Mouse (Mus musculus): ENCODE data around the gene Olfr157. TPM values are rescaled to one million over a fixed set of nuclear protein-coding genes. Genes with fewer than 3 reads are reported as not detected.
A peak's percentile ranks its signal among the peaks of the same experiment; 100 is the strongest.

The Olfr157 gene
- polyA plus RNA-seq, 1 experiment, result not detected

DNA sequence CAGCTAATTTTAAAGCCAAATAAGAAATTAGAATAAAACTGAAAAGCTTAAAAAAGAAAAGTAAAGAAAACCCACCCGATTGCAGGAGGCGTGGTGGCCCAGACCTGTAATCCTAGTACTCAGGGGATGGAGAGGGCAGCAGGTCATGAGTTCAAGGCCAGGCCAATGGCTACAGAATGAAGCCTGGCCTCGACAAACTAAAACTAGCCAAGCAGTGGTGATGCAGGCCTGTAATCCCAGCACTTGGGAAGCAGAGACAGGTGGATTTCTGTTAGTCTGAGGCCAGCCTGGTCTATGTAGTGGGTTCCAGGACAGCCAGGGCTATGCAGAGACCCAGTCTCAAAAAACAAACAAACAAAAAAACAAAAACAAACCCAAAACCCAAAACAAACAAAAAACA, 1.7 kb downstream of the Olfr157 start:
- Histone ChIP-seq H3K27me3 (ENCODE audit: control insufficient read depth, insufficient read depth, low read length) (no peaks in the 10 kb centered on the region), H3K4me3 (ENCODE audit: control insufficient read depth, low read depth, low read length) (no peak overlapping the region), H3K36me3 (ENCODE audit: control insufficient read depth, insufficient read depth, low read length) (no peaks in the 10 kb centered on the region), H3K27ac (ENCODE audit: control insufficient read depth, insufficient read depth, low read depth, low read length) (no peak overlapping the region), H3K4me1 (ENCODE audit: control insufficient read depth, insufficient read depth, low read length) (no peaks in the 10 kb centered on the region)
- TF ChIP-seq POLR2A (IDR thresholded peaks at IDR 0.05; ENCODE audit: control insufficient read depth, low read depth, low read length) (no peak), CTCF (IDR thresholded peaks at IDR 0.05; ENCODE audit: control insufficient read depth, insufficient read depth, insufficient replicate concordance, low read depth, low read length) (no peak)

DNA sequence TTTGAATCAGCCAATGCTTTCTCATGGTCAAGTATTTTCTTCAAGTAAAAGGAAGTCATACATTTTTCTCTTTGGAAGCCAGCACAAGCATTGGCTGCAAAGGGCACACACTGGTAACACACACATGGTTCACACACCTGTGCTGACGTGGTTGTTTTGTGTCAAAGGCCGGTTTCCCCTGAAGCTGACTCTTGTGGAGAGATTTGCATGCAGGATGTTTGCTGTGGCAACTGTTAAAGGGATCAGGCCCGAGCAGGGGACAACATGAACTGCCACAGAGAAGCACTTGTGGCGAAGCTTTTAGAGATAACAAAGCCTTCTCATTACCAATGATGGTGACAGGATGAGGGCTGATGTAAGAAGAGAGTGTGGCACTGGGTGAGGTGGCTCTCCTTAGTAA, 5.3 kb downstream of the Olfr157 start:
- Histone ChIP-seq H3K4me3 (ENCODE audit: control insufficient read depth, low read depth, low read length) (no peak overlapping the region), H3K27ac (ENCODE audit: control insufficient read depth, insufficient read depth, low read depth, low read length) (no peak overlapping the region), H3K36me3 (ENCODE audit: control insufficient read depth, insufficient read depth, low read length) (no peaks in the 10 kb centered on the region), H3K27me3 (ENCODE audit: control insufficient read depth, insufficient read depth, low read length) (no peaks in the 10 kb centered on the region), H3K4me1 (ENCODE audit: control insufficient read depth, insufficient read depth, low read length) (no peaks in the 10 kb centered on the region)
- TF ChIP-seq POLR2A (IDR thresholded peaks at IDR 0.05; ENCODE audit: control insufficient read depth, low read depth, low read length) (no peak), CTCF (IDR thresholded peaks at IDR 0.05; ENCODE audit: control insufficient read depth, insufficient read depth, insufficient replicate concordance, low read depth, low read length) (no peak)

DNA sequence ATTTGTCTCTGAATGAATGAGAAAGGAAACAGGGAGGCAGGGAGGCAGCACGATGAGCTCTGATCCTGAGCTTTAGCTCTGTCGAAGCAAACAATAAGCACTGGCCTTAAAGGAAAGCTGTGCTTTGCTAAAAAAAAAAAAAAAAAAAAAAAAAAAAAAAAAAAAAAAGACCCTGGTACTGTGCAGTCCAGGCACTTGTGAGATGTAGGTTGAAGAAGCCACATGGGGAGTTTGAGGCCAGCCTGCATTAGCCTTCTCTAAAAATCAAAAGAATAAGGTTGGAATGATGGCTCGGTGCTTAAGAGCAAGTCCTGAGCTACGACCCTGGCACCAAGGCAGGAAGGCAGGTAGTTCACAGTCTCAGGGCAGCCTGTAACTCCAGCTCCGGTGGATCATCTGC, 6.2 kb downstream of the Olfr157 start:
- Histone ChIP-seq H3K27me3 (ENCODE audit: control insufficient read depth, insufficient read depth, low read length) (no peaks in the 10 kb centered on the region), H3K27ac (ENCODE audit: control insufficient read depth, insufficient read depth, low read depth, low read length) (no peak overlapping the region), H3K4me1 (ENCODE audit: control insufficient read depth, insufficient read depth, low read length) (no peaks in the 10 kb centered on the region), H3K4me3 (ENCODE audit: control insufficient read depth, low read depth, low read length) (no peak overlapping the region), H3K36me3 (ENCODE audit: control insufficient read depth, insufficient read depth, low read length) (no peaks in the 10 kb centered on the region)
- TF ChIP-seq CTCF (IDR thresholded peaks at IDR 0.05; ENCODE audit: control insufficient read depth, insufficient read depth, insufficient replicate concordance, low read depth, low read length) (no peak), POLR2A (IDR thresholded peaks at IDR 0.05; ENCODE audit: control insufficient read depth, low read depth, low read length) (no peak)

DNA sequence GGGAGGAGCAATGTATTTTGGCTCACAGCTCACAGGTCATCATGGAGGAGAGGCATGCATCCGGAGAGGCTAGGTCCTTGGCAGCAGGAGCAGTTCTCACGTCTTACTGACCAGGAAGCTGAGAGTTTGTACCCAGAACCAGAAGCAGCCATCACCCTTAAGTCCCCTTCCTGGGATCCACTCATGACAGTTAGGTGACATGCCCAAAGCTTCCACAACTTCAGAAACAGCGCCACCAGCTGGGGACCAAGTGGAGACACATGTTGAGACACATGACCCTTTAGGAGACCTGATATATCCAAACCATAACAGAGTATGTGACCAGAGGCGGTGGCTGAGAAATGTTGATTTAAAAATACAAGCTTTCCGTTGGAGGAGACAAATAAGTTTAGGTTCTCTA, 8.0 kb downstream of the Olfr157 start:
- no peaks in the 10 kb centered on the region for H3K27me3 ChIP-seq (ENCODE audit: control insufficient read depth, insufficient read depth, low read length)
- no peaks in the 10 kb centered on the region for H3K36me3 ChIP-seq (ENCODE audit: control insufficient read depth, insufficient read depth, low read length)
- TF ChIP-seq POLR2A (IDR thresholded peaks at IDR 0.05; ENCODE audit: control insufficient read depth, low read depth, low read length), result no peak
- TF ChIP-seq CTCF (IDR thresholded peaks at IDR 0.05; ENCODE audit: control insufficient read depth, insufficient read depth, insufficient replicate concordance, low read depth, low read length), result no peak
- H3K27ac ChIP-seq (ENCODE audit: control insufficient read depth, insufficient read depth, low read depth, low read length), result no peak overlapping the region
- H3K4me1 ChIP-seq (ENCODE audit: control insufficient read depth, insufficient read depth, low read length), result no peaks in the 10 kb centered on the region
- H3K4me3 ChIP-seq (ENCODE audit: control insufficient read depth, low read depth, low read length), result no peak overlapping the region

- no peak overlapping the region for H3K27ac ChIP-seq (ENCODE audit: control insufficient read depth, insufficient read depth, low read depth, low read length)
These were observed 11.2 kb downstream of the Olfr157 start for GRCm38 (mm10) chr4:43828806-43829205.

DNA sequence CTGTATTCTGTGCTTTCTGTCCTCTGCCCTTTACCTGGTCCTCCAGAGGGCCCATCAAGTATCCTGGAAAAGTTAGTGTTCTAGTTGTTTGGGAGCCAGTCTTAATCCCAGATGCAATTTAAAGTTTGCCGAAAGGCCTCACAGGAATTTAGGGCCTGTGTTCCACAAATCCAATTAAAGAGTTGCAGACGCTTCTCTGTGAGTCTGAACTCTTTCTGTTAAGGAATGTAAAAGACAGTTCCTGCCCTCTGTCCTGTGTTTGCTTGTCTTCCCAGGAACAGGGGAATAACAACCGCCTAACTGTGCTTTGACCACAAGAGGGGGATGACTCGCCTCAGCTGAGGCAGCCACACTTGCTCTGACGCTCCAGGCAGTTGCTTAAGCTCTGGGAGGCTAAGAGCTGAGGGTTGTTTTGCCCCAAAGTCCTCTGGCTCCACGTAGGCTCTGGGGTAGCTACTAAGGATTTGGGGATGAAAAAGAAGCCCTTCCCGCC, 16.1 kb downstream of the Olfr157 start, which contains the start of gene Olfr156:
TSS of gene Olfr156 (minus strand) at position 51 of the 493 bp plus-strand sequence.
- no peaks in the 10 kb centered on the region for H3K36me3 ChIP-seq (ENCODE audit: control insufficient read depth, insufficient read depth, low read length)
- no peaks in the 10 kb centered on the region for H3K4me1 ChIP-seq (ENCODE audit: control insufficient read depth, insufficient read depth, low read length)
- no peaks in the 10 kb centered on the region for H3K27me3 ChIP-seq (ENCODE audit: control insufficient read depth, insufficient read depth, low read length)
- TF ChIP-seq POLR2A (IDR thresholded peaks at IDR 0.05; ENCODE audit: control insufficient read depth, low read depth, low read length) (no peak), CTCF (IDR thresholded peaks at IDR 0.05; ENCODE audit: control insufficient read depth, insufficient read depth, insufficient replicate concordance, low read depth, low read length) (peak; percentile 57; the same call in 1 of the 2 replicates)
- H3K4me3 ChIP-seq (ENCODE audit: control insufficient read depth, low read depth, low read length), result no peak within 1 kb of the TSS
- no peak within 1 kb of the TSS for H3K27ac ChIP-seq (ENCODE audit: control insufficient read depth, insufficient read depth, low read depth, low read length)

More at GRCm38 (mm10) chr4:43828806-43829205, 11.2 kb downstream of the Olfr157 start:
- no peak overlapping the region for H3K4me3 ChIP-seq (ENCODE audit: control insufficient read depth, low read depth, low read length)
- H3K27me3 ChIP-seq (ENCODE audit: control insufficient read depth, insufficient read depth, low read length), result no peaks in the 10 kb centered on the region
- TF ChIP-seq CTCF (IDR thresholded peaks at IDR 0.05; ENCODE audit: control insufficient read depth, insufficient read depth, insufficient replicate concordance, low read depth, low read length), result no peak
- TF ChIP-seq POLR2A (IDR thresholded peaks at IDR 0.05; ENCODE audit: control insufficient read depth, low read depth, low read length), result no peak
- H3K36me3 ChIP-seq (ENCODE audit: control insufficient read depth, insufficient read depth, low read length), result no peaks in the 10 kb centered on the region
- H3K4me1 ChIP-seq (ENCODE audit: control insufficient read depth, insufficient read depth, low read length), result no peaks in the 10 kb centered on the region

DNA sequence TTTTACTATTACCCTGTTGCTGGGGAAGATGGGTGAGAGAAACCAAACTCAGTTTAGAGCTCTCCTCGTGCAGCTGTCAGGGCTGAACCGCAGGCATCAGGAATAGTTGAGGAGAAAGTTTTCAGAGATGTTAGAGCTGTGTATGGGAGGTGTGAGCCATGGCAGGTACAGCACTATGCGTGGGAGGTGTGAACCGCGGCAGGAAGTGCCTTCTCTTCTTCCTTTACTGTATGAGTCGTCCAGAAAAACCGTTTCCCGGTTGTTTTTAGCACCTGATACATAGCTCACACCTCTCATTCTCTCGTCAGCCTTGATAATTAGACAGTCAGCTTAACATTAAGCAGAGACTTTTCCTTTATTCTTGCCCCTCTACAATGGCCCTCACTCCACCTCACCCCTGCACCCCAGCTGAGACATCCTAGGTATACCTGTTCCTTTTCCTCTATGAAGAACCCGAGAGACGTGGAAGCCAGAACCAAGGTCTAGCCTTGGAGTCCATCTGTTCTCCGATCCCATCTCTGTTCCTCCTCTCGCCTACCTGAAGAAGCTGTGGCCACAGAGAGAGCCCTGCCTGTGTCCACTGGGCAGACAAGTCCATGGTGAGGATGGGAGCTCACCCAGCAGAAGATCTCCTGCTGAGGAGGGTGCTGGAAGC, 17.0 kb downstream of the Olfr157 start:
- no peak overlapping the region for H3K27ac ChIP-seq (ENCODE audit: control insufficient read depth, insufficient read depth, low read depth, low read length)

More for the DNA sequence above, 17.0 kb downstream of the Olfr157 start:
- Histone ChIP-seq H3K36me3 (ENCODE audit: control insufficient read depth, insufficient read depth, low read length) (no peaks in the 10 kb centered on the region), H3K27me3 (ENCODE audit: control insufficient read depth, insufficient read depth, low read length) (no peaks in the 10 kb centered on the region), H3K4me3 (ENCODE audit: control insufficient read depth, low read depth, low read length) (no peak overlapping the region), H3K4me1 (ENCODE audit: control insufficient read depth, insufficient read depth, low read length) (no peaks in the 10 kb centered on the region)
- TF ChIP-seq CTCF (IDR thresholded peaks at IDR 0.05; ENCODE audit: control insufficient read depth, insufficient read depth, insufficient replicate concordance, low read depth, low read length), result no peak
- TF ChIP-seq POLR2A (IDR thresholded peaks at IDR 0.05; ENCODE audit: control insufficient read depth, low read depth, low read length), result no peak

Measured in testis, adult 2 months (tissue).